Mouse (Mus musculus) gastrocnemius, postnatal 36 days (tissue): ENCODE measurements around the gene Olfr1410. TPM values are rescaled to one million over a fixed set of nuclear protein-coding genes. Genes with fewer than 3 reads are reported as not detected.

Source experiments
- total RNA-seq, 2 experiments: library from RNA; stranded (reverse); gene quantifications; 2 replicates each; pipeline ENCODE4 v1.2.3; 2021

Gene Olfr1410
- total RNA-seq, 2 experiments from 2014 or later = not detected

Other genes starting within 250 kb of the Olfr1410 start
- 100 to 1,000 TPM; 447 to 473 TPM for gene Ndufa10, start 131.9 kb upstream of the Olfr1410 start, total RNA-seq
- gene Olfr1416, start 120.7 kb upstream of the Olfr1410 start, total RNA-seq = not detected
- not detected for gene Olfr1415, start 109.7 kb upstream of the Olfr1410 start, total RNA-seq
- not detected for gene Olfr1414, start 87.1 kb upstream of the Olfr1410 start, total RNA-seq
- not detected for gene Olfr1413, start 34.5 kb upstream of the Olfr1410 start, total RNA-seq
- not detected for gene Olfr1412, start 20.0 kb upstream of the Olfr1410 start, total RNA-seq
- not detected for gene Olfr1411, start 11.4 kb upstream of the Olfr1410 start, total RNA-seq
- not detected for gene Olfr12, start 12.0 kb downstream of the Olfr1410 start, total RNA-seq
- 100 to 1,000 TPM; 170 to 184 TPM for gene Cops9, start 36.2 kb downstream of the Olfr1410 start, total RNA-seq
- gene Otos, start 43.1 kb downstream of the Olfr1410 start, total RNA-seq = not detected
- gene Gpc1, start 225.9 kb downstream of the Olfr1410 start, total RNA-seq = 100 to 1,000 TPM; 244 to 266 TPM